Comparison of ENCODE assay signal across 8 mouse cellular contexts in genomic region chr6:87672661-87673060, GRCm38 (mm10). TPM values are rescaled to one million over a fixed set of nuclear protein-coding genes. Genes with fewer than 3 reads are reported as not detected.
DNase-seq lines count a peak whose midpoint lies in the region; ATAC-seq and TF ChIP-seq lines count a peak whose summit lies in the region.

No protein-coding gene starts in this region.

- 0 out of 2 replicates have a peak, but pooled peaks have one; percentile 3 for ATAC-seq in forebrain, embryonic 13.5 days
- no peak for ATAC-seq in liver, embryonic 12.5 days
- ATAC-seq in erythroid progenitor cell, adult 5-6 weeks (replicated peaks; ENCODE audit: low FRiP score, poor library complexity, severe bottlenecking) = no peak

- H3K9me3 ChIP-seq in forebrain, embryonic 13.5 days (replicated peaks) = no peaks in the 10 kb centered on the region
- no peaks in the 10 kb centered on the region for H3K9me3 ChIP-seq in liver, embryonic 12.5 days (replicated peaks)

- WGBS in forebrain, embryonic 13.5 days = 48% methylated on average over 4 of the region's 4 CpGs
- WGBS in liver, embryonic 12.5 days (ENCODE audit: insufficient replicate concordance) = 30% methylated on average over 4 of the region's 4 CpGs

- peak overlapping the region; percentile 50 for H3K9ac ChIP-seq in forebrain, embryonic 13.5 days
- H3K9ac ChIP-seq in liver, embryonic 12.5 days = peak overlapping the region; percentile 66

- no peaks in the 10 kb centered on the region for H3K27me3 ChIP-seq in forebrain, embryonic 13.5 days
- no peaks in the 10 kb centered on the region for H3K27me3 ChIP-seq in liver, embryonic 12.5 days (replicated peaks)

- H3K36me3 ChIP-seq in forebrain, embryonic 13.5 days (ENCODE audit: poor library complexity, severe bottlenecking) = no peaks in the 10 kb centered on the region
- H3K36me3 ChIP-seq in liver, embryonic 12.5 days = no peaks in the 10 kb centered on the region; the same call in 1 of the 2 replicates

- peak overlapping the region; percentile 91 for H3K4me2 ChIP-seq in forebrain, embryonic 13.5 days
- H3K4me2 ChIP-seq in liver, embryonic 12.5 days = peak overlapping the region; percentile 62

- H3K4me3 ChIP-seq in gastrocnemius, adult 2 months = peak overlapping the region; percentile 82
- H3K4me3 ChIP-seq in forebrain, embryonic 13.5 days = peak overlapping the region; percentile 77
- peak overlapping the region; percentile 38 for H3K4me3 ChIP-seq in liver, embryonic 12.5 days

- peak overlapping the region; percentile 89 for H3K27ac ChIP-seq in gastrocnemius, adult 2 months
- H3K27ac ChIP-seq in forebrain, embryonic 13.5 days = no peak overlapping the region
- peak overlapping the region; percentile 70 for H3K27ac ChIP-seq in liver, embryonic 12.5 days

- no peak for TF ChIP-seq CTCF in gastrocnemius, adult 2 months (IDR thresholded peaks at IDR 0.05)

- peaks cover 25% of the 10 kb centered on the region for H3K4me1 ChIP-seq in forebrain, embryonic 13.5 days
- H3K4me1 ChIP-seq in liver, embryonic 12.5 days = peaks cover 75% of the 10 kb centered on the region

- no peak for DNase-seq in gastrocnemius, adult 2 months
- no peak for DNase-seq in gastrocnemius, postnatal 36 days
- peak; percentile 11 for DNase-seq in CD4-positive helper T cell, adult 2 months (ENCODE audit: low read depth, low spot score)
- no peak for DNase-seq in adrenal gland, postnatal 25 days
- DNase-seq in spleen, postnatal 4 days (ENCODE audit: low spot score in 2 of 2) = no peak

- intact Hi-C loops in gastrocnemius, adult 2 months (cut with DNase I) = loop anchor here (5.0 kb wide), 1 partner anchor 275 kb away; no protein-coding TSS in a partner anchor
- intact Hi-C loops in gastrocnemius, postnatal 36 days (cut with DNase I) = no loop called here

RNA-seq across cellular contexts. Expression of gene Aplf, which starts 0.7 kb away (rescaled TPM):
- 1 to 10 TPM; 2.0 to 2.7 TPM for total RNA-seq in gastrocnemius, adult 2 months (2021)
- total RNA-seq in gastrocnemius, postnatal 36 days (2021) = 1 to 10 TPM; 2.8 to 3.4 TPM
- 12.7 and 12.9 TPM in 2 replicates for polyA plus RNA-seq in forebrain, embryonic 13.5 days (2015; fragmentation: Nextera tagmentation; extraction: Ambion mirVana)
- polyA plus RNA-seq in liver, embryonic 12.5 days (2016; fragmentation: Nextera tagmentation; extraction: Ambion mirVana) = 18.9 and 19.0 TPM in 2 replicates
- total RNA-seq in adrenal gland, postnatal 25 days (2021) = 8.0 and 9.8 TPM in 2 replicates
- total RNA-seq in erythroid progenitor cell, adult 5-6 weeks (2015; ENCODE audit: low replicate concordance) = 28.9 and 37.8 TPM in 2 replicates
- 43.6 and 69.8 TPM in 2 replicates for total RNA-seq in erythroid progenitor cell, adult 5-6 weeks (2017; ENCODE audit: low replicate concordance)

RNA-seq across cellular contexts. Expression of gene Efcc1, which starts 58.0 kb away (rescaled TPM):
- under 1 TPM; 0.70 to 0.82 TPM for total RNA-seq in gastrocnemius, adult 2 months (2021)
- under 1 TPM; 0.81 to 0.84 TPM for total RNA-seq in gastrocnemius, postnatal 36 days (2021)
- 0.96 and 1.1 TPM in 2 replicates for polyA plus RNA-seq in forebrain, embryonic 13.5 days (2015; fragmentation: Nextera tagmentation; extraction: Ambion mirVana)
- 0.51 and 0.63 TPM in 2 replicates for polyA plus RNA-seq in liver, embryonic 12.5 days (2016; fragmentation: Nextera tagmentation; extraction: Ambion mirVana)
- total RNA-seq in adrenal gland, postnatal 25 days (2021) = 0.67 and 0.71 TPM in 2 replicates
- total RNA-seq in erythroid progenitor cell, adult 5-6 weeks (2015; ENCODE audit: low replicate concordance) = not detected in 2 replicates
- total RNA-seq in erythroid progenitor cell, adult 5-6 weeks (2017; ENCODE audit: low replicate concordance) = 0.08 TPM in 1 of 2 replicates, not detected in the other
